Mouse (Mus musculus) layer of hippocampus, adult 8-10 months (tissue): ENCODE results near the gene Muc5b. TPM values are rescaled to one million over a fixed set of nuclear protein-coding genes. Genes with fewer than 3 reads are reported as not detected.
"Not testable (repeated sequence)": the region's sequence is repeated elsewhere in the genome, so short reads cannot be mapped to it uniquely, and the experiment has no call there.

ENCODE experiments used
- DNase-seq, 2 experiments: peaks; one replicate each; pipeline ENCODE4 v3.0.0; 2022; ENCODE audit warnings: low spot score in 2 of 2
- total RNA-seq, 4 experiments: library from RNA; stranded (reverse); gene quantifications; 2 replicates each; pipeline ENCODE4 v1.2.4; 2022

Gene Muc5b
- total RNA-seq = not detected

- no peak for DNase-seq
Measured at GRCm38 (mm10) chr7:141838779-141839178, at the start of gene Muc5b. Gene Muc5b (plus strand): TSS chr7:141839070.

GRCm38 (mm10) chr7:141794251-141794650 lies 44.6 kb upstream of the Muc5b start:
- DNase-seq = no peak

GRCm38 (mm10) chr7:141803206-141803605 lies 35.7 kb upstream of the Muc5b start:
- DNase-seq = no peak

GRCm38 (mm10) chr7:141805384-141805783 lies 33.5 kb upstream of the Muc5b start:
- peak; percentile 65 to 72 for DNase-seq

- not testable (repeated sequence) for DNase-seq
Measured at GRCm38 (mm10) chr7:141807823-141808222, 31.0 kb upstream of the Muc5b start.

GRCm38 (mm10) chr7:141809933-141810332 lies 28.9 kb upstream of the Muc5b start:
- not testable (repeated sequence) for DNase-seq

- DNase-seq = no peak
Measured at GRCm38 (mm10) chr7:141813321-141813720, 25.5 kb upstream of the Muc5b start.

GRCm38 (mm10) chr7:141815361-141815760 lies 23.5 kb upstream of the Muc5b start:
- DNase-seq = no peak

- DNase-seq = no peak
Measured at GRCm38 (mm10) chr7:141817355-141818075, 21.4 kb upstream of the Muc5b start.

- no peak for DNase-seq
Measured at GRCm38 (mm10) chr7:141818267-141818666, 20.6 kb upstream of the Muc5b start.

- no peak for DNase-seq
Measured at GRCm38 (mm10) chr7:141822582-141823261, 16.1 kb upstream of the Muc5b start.

GRCm38 (mm10) chr7:141823699-141824098 lies 15.2 kb upstream of the Muc5b start:
- DNase-seq = no peak

- DNase-seq = no peak
Measured at GRCm38 (mm10) chr7:141824398-141824797, 14.5 kb upstream of the Muc5b start.

GRCm38 (mm10) chr7:141835941-141836340 lies 2.9 kb upstream of the Muc5b start:
- no peak for DNase-seq

GRCm38 (mm10) chr7:141836423-141836822 lies 2.4 kb upstream of the Muc5b start:
- DNase-seq = no peak

- no peak for DNase-seq
Measured at GRCm38 (mm10) chr7:141840354-141840753, 1.5 kb downstream of the Muc5b start.

GRCm38 (mm10) chr7:141861046-141861445 lies 22.2 kb downstream of the Muc5b start:
- no peak for DNase-seq

GRCm38 (mm10) chr7:141869644-141870043 lies 30.8 kb downstream of the Muc5b start:
- no peak for DNase-seq

GRCm38 (mm10) chr7:141870553-141870952 lies 31.7 kb downstream of the Muc5b start:
- DNase-seq = no peak

- no peak for DNase-seq
Measured at GRCm38 (mm10) chr7:141874891-141875290, 36.0 kb downstream of the Muc5b start.

- no peak for DNase-seq
Measured at GRCm38 (mm10) chr7:141878813-141879212, 39.9 kb downstream of the Muc5b start.

- no peak for DNase-seq
Measured at GRCm38 (mm10) chr7:141892151-141892550, 53.3 kb downstream of the Muc5b start.

- DNase-seq = no peak
Measured at GRCm38 (mm10) chr7:141901825-141902224, 63.0 kb downstream of the Muc5b start.
